Mouse (Mus musculus) central nervous system, embryonic 11.5 days (tissue): ENCODE measurements around the gene Ulk3. TPM values are rescaled to one million over a fixed set of nuclear protein-coding genes. Genes with fewer than 3 reads are reported as not detected.

ENCODE experiments used
- polyA plus RNA-seq: library from polyadenylated mRNA; depleted of rRNA; stranded (reverse); fragments of >200 nt; gene quantifications from 2 replicates; pipeline ENCODE4 v1.2.3, GENCODE M21; 2012; rRNA removed

The Ulk3 gene
- 21.0 and 22.8 TPM in 2 replicates for polyA plus RNA-seq

GRCm38 (mm10) chr9:57589224-57590126 is at the start of gene Ulk3:
Gene Ulk3, plus strand, starts transcription at chr9:57589452.

GRCm38 (mm10) chr9:57552139-57552887 is 36.9 kb upstream of the Ulk3 start, which contains the start of gene Mpi:
Gene Mpi, minus strand, starts transcription at chr9:57552763.

GRCm38 (mm10) chr9:57560861-57561710 is 28.2 kb upstream of the Ulk3 start, which contains the start of gene Scamp2:
Gene Scamp2, plus strand, starts transcription at chr9:57560943.

GRCm38 (mm10) chr9:57606139-57606851 is 17.0 kb downstream of the Ulk3 start, which contains the start of gene Cplx3:
Gene Cplx3, minus strand, starts transcription at chr9:57606281.

GRCm38 (mm10) chr9:57620674-57621073 is 31.4 kb downstream of the Ulk3 start, which contains the start of gene Lman1l:
Gene Lman1l, minus strand, starts transcription at chr9:57620774.

Other genes starting within 250 kb of the Ulk3 start
- 16.8 and 25.7 TPM in 2 replicates for gene Ppcdc, start 149.3 kb upstream of the Ulk3 start, polyA plus RNA-seq
- gene Scamp5, start 121.4 kb upstream of the Ulk3 start, polyA plus RNA-seq: 47.3 and 47.6 TPM in 2 replicates
- gene Rpp25, start 85.4 kb upstream of the Ulk3 start, polyA plus RNA-seq: 3.3 and 4.3 TPM in 2 replicates
- 182 and 251 TPM in 2 replicates for gene Cox5a, start 68.2 kb upstream of the Ulk3 start, polyA plus RNA-seq
- gene Fam219b, start 51.9 kb upstream of the Ulk3 start, polyA plus RNA-seq: 12.3 and 20.8 TPM in 2 replicates
- 62.6 and 65.6 TPM in 2 replicates for gene Mpi, start 36.7 kb upstream of the Ulk3 start, polyA plus RNA-seq
- 37.6 and 48.1 TPM in 2 replicates for gene Scamp2, start 28.5 kb upstream of the Ulk3 start, polyA plus RNA-seq
- gene Cplx3, start 16.8 kb downstream of the Ulk3 start, polyA plus RNA-seq: 0.80 and 1.7 TPM in 2 replicates
- 0.05 and 0.06 TPM in 2 replicates for gene Lman1l, start 31.3 kb downstream of the Ulk3 start, polyA plus RNA-seq
- 54.7 and 94.3 TPM in 2 replicates for gene Csk, start 64.2 kb downstream of the Ulk3 start, polyA plus RNA-seq
- not detected in 2 replicates for gene Cyp1a2, start 94.3 kb downstream of the Ulk3 start, polyA plus RNA-seq
- 0.02 TPM in 1 of 2 replicates, not detected in the other for gene Cyp1a1, start 98.5 kb downstream of the Ulk3 start, polyA plus RNA-seq
- 14.4 and 21.7 TPM in 2 replicates for gene Edc3, start 119.1 kb downstream of the Ulk3 start, polyA plus RNA-seq
- 128 and 137 TPM in 2 replicates for gene Clk3, start 176.4 kb downstream of the Ulk3 start, polyA plus RNA-seq
- gene Arid3b, start 247.3 kb downstream of the Ulk3 start, polyA plus RNA-seq: 19.2 and 22.9 TPM in 2 replicates